Mouse (Mus musculus) heart, embryonic 16.5 days (tissue): Measurements from ENCODE around the gene Pde6h. TPM values are rescaled to one million over a fixed set of nuclear protein-coding genes. Genes with fewer than 3 reads are reported as not detected.

Experiments used
- ATAC-seq: fragments of 200-750 bp; cut with Nextera tagmentation; replicated peaks from 2 replicates; pipeline ENCODE4 v1.8.0; 2017; ENCODE audit warnings: moderate number of reproducible peaks; ENCODE audit not compliant: insufficient read depth, low FRiP score; ENCODE audit errors: extremely low read depth
- H3K27ac ChIP-seq: fragments of 300-500 bp; sonication (generic); 2 replicates; pipeline ENCODE4 v1.5.1; 2014; ENCODE audit warnings: mild to moderate bottlenecking, low read length, control low read depth, moderate library complexity
- H3K27me3 ChIP-seq: fragments of 300-500 bp; sonication (generic); 2 replicates; pipeline ENCODE4 v1.6.1; 2014; ENCODE audit warnings: low read length, mixed read lengths; ENCODE audit not compliant: control insufficient read depth, insufficient read depth
- H3K36me3 ChIP-seq: fragments of 300-500 bp; sonication (generic); 2 replicates; pipeline ENCODE4 v1.6.1; 2014; ENCODE audit not compliant: control insufficient read depth, insufficient read depth
- H3K4me1 ChIP-seq: fragments of 300-500 bp; sonication (generic); 2 replicates; pipeline ENCODE4 v1.6.1; 2014; ENCODE audit warnings: low read length, mixed read lengths; ENCODE audit not compliant: control insufficient read depth, insufficient read depth
- H3K4me2 ChIP-seq: fragments of 300-500 bp; sonication (generic); 2 replicates; pipeline ENCODE4 v1.6.1; 2014; ENCODE audit warnings: low read depth, mild to moderate bottlenecking, control low read depth, low read length
- H3K4me3 ChIP-seq: fragments of 300-500 bp; sonication (generic); 2 replicates; pipeline ENCODE4 v1.5.1; 2014; ENCODE audit warnings: mild to moderate bottlenecking, control low read depth, low read length
- H3K9ac ChIP-seq: fragments of 300-500 bp; sonication (generic); 2 replicates; pipeline ENCODE4 v1.6.1; 2014; ENCODE audit warnings: low read length, control low read depth
- H3K9me3 ChIP-seq: fragments of 300-500 bp; sonication (generic); replicated peaks from 2 replicates; pipeline ENCODE4 v1.6.1; 2016; ENCODE audit warnings: low read length; ENCODE audit not compliant: control insufficient read depth
- WGBS: fragments of 180-500 bp; shearing (Covaris S2); extraction: QIAGEN DNeasy Blood & Tissue Kit; methylation state at CpG from one replicate; pipeline ENCODE4 v1.1.7; 2014; 5-methylcytosine and 5-hydroxymethylcytosine counted together
- polyA plus RNA-seq: library from polyadenylated mRNA; unstranded; fragments of >200 nt; fragmentation: Nextera tagmentation; extraction: Ambion mirVana; gene quantifications from 2 replicates; pipeline ENCODE4 v1.2.1, GENCODE M21; 2015

Gene Pde6h
- polyA plus RNA-seq, 1 experiment from 2014 or later: 0.38 TPM

- no peak overlapping the region for H3K4me3 ChIP-seq
- H3K27me3 ChIP-seq: no peaks in the 10 kb centered on the region
- 73% methylated on average over 7 of the region's 7 CpGs for WGBS
- no peak overlapping the region for H3K27ac ChIP-seq
- peaks cover 22% of the 10 kb centered on the region for H3K4me1 ChIP-seq
- no peak for ATAC-seq
- no peaks in the 10 kb centered on the region for H3K9me3 ChIP-seq
- H3K4me2 ChIP-seq: no peak overlapping the region
- no peak overlapping the region for H3K9ac ChIP-seq
- no peaks in the 10 kb centered on the region; the same call in 1 of the 2 replicates for H3K36me3 ChIP-seq
Observed at GRCm38 (mm10) chr6:136934068-136934467, 10.4 kb downstream of the Pde6h start.

- Histone ChIP-seq H3K4me1 (peaks cover 22% of the 10 kb centered on the region), H3K36me3 (no peaks in the 10 kb centered on the region; the same call in 1 of the 2 replicates), H3K4me2 (no peak overlapping the region), H3K9ac (no peak overlapping the region), H3K27me3 (no peaks in the 10 kb centered on the region), H3K4me3 (no peak overlapping the region), H3K9me3 (no peaks in the 10 kb centered on the region), H3K27ac (no peak overlapping the region)
- WGBS: 65% methylated on average over 3 of the region's 3 CpGs
- no peak for ATAC-seq
Observed at GRCm38 (mm10) chr6:136935233-136935632, 11.6 kb downstream of the Pde6h start.

GRCm38 (mm10) chr6:136936361-136936760 lies 12.7 kb downstream of the Pde6h start:
- Histone ChIP-seq H3K4me1 (peaks cover 23% of the 10 kb centered on the region), H3K9ac (no peak overlapping the region), H3K36me3 (no peaks in the 10 kb centered on the region; the same call in 1 of the 2 replicates), H3K4me3 (no peak overlapping the region), H3K27me3 (no peaks in the 10 kb centered on the region), H3K9me3 (no peaks in the 10 kb centered on the region), H3K27ac (no peak overlapping the region), H3K4me2 (no peak overlapping the region)
- WGBS: 81% methylated on average over 9 of the region's 9 CpGs
- ATAC-seq: no peak

GRCm38 (mm10) chr6:136937117-136937516 lies 13.5 kb downstream of the Pde6h start:
- H3K4me2 ChIP-seq: no peak overlapping the region
- peaks cover 25% of the 10 kb centered on the region for H3K4me1 ChIP-seq
- H3K9me3 ChIP-seq: no peaks in the 10 kb centered on the region
- ATAC-seq: no peak
- no peak overlapping the region for H3K9ac ChIP-seq
- no peak overlapping the region for H3K4me3 ChIP-seq
- no peaks in the 10 kb centered on the region for H3K27me3 ChIP-seq
- H3K27ac ChIP-seq: no peak overlapping the region
- 72% methylated on average over 3 of the region's 3 CpGs for WGBS
- no peaks in the 10 kb centered on the region; the same call in 1 of the 2 replicates for H3K36me3 ChIP-seq

GRCm38 (mm10) chr6:136938331-136939126 lies 14.9 kb downstream of the Pde6h start:
- H3K9me3 ChIP-seq: no peaks in the 10 kb centered on the region
- H3K4me3 ChIP-seq: 0 out of 2 replicates have a peak overlapping the region, but pooled peaks have one; percentile 3
- H3K36me3 ChIP-seq: no peaks in the 10 kb centered on the region; the same call in 1 of the 2 replicates
- ATAC-seq: 0 out of 2 replicates have a peak, but pooled peaks have one; percentile 21
- H3K4me1 ChIP-seq: peaks cover 25% of the 10 kb centered on the region
- H3K27ac ChIP-seq: peak overlapping the region; percentile 67
- 59% methylated on average over 18 of the region's 18 CpGs for WGBS
- H3K9ac ChIP-seq: peak overlapping the region; percentile 26; the same call in 1 of the 2 replicates
- H3K4me2 ChIP-seq: peak overlapping the region; percentile 41
- no peaks in the 10 kb centered on the region for H3K27me3 ChIP-seq

- Histone ChIP-seq H3K4me2 (peak overlapping the region; percentile 60), H3K9ac (peak overlapping the region; percentile 70), H3K4me3 (peak overlapping the region; percentile 39; the same call in 1 of the 2 replicates), H3K36me3 (no peaks in the 10 kb centered on the region; the same call in 1 of the 2 replicates), H3K4me1 (peaks cover 25% of the 10 kb centered on the region), H3K27ac (peak overlapping the region; percentile 92), H3K27me3 (no peaks in the 10 kb centered on the region), H3K9me3 (no peaks in the 10 kb centered on the region)
- 47% methylated on average over 14 of the region's 14 CpGs for WGBS
- ATAC-seq: no peak
Observed at GRCm38 (mm10) chr6:136939326-136940187, 15.9 kb downstream of the Pde6h start.

GRCm38 (mm10) chr6:136940188-136940960 lies 16.7 kb downstream of the Pde6h start:
- H3K27ac ChIP-seq: peak overlapping the region; percentile 92
- H3K4me2 ChIP-seq: peak overlapping the region; percentile 60
- no peaks in the 10 kb centered on the region for H3K27me3 ChIP-seq
- no peaks in the 10 kb centered on the region for H3K9me3 ChIP-seq
- no peaks in the 10 kb centered on the region; the same call in 1 of the 2 replicates for H3K36me3 ChIP-seq
- H3K4me1 ChIP-seq: peaks cover 22% of the 10 kb centered on the region
- 66% methylated on average over 11 of the region's 11 CpGs for WGBS
- peak; percentile 38; the same call in 1 of the 2 replicates for ATAC-seq
- H3K9ac ChIP-seq: peak overlapping the region; percentile 70
- H3K4me3 ChIP-seq: peak overlapping the region; percentile 39
